Mouse (Mus musculus): ENCODE measurements around the gene Glp2r. TPM values are rescaled to one million over a fixed set of nuclear protein-coding genes. Genes with fewer than 3 reads are reported as not detected.

The Glp2r gene
- total RNA-seq, 1 experiment from 2014 or later: not detected

Other genes starting within 250 kb of the Glp2r start
- gene Rcvrn, start 75.8 kb downstream of the Glp2r start, total RNA-seq (2017): not detected in 2 replicates
- gene Gsg1l2, start 3.5 kb upstream of the Glp2r start, total RNA-seq (2017): not detected in 2 replicates
- gene Dhrs7c, start 27.0 kb upstream of the Glp2r start, total RNA-seq (2017): not detected in 2 replicates
- not detected in 2 replicates for gene Usp43, start 151.0 kb upstream of the Glp2r start, total RNA-seq (2017)
- 0.25 TPM in 1 of 2 replicates, not detected in the other for gene Cfap52, start 194.5 kb upstream of the Glp2r start, total RNA-seq (2017)
- 35.2 and 43.9 TPM in 2 replicates for gene Stx8, start 195.0 kb upstream of the Glp2r start, total RNA-seq (2017)

Measured in neutrophil, adult 5-6 weeks (primary cell).